Comparison of ENCODE assay signal across 8 mouse cellular contexts in genomic region chr2:132686756-132687737, GRCm38 (mm10). TPM values are rescaled to one million over a fixed set of nuclear protein-coding genes. Genes with fewer than 3 reads are reported as not detected.
DNase-seq lines count a peak whose midpoint lies in the region; ATAC-seq and TF ChIP-seq lines count a peak whose summit lies in the region.

Shld1 (plus strand) TSS chr2:132686931.

- H3K9me3 ChIP-seq in ES-E14 (ENCODE audit: control insufficient read depth, insufficient read depth, low read depth, low read length) = no peaks in the 10 kb centered on the region
- no peaks in the 10 kb centered on the region for H3K9me3 ChIP-seq in forebrain, embryonic 15.5 days

- intact Hi-C loops in heart, postnatal 25 days (cut with DNase I) = loop anchor here (5.0 to 10.0 kb wide), 2 partner anchors 45 to 128 kb away; partner anchors contain the start of genes Mcm8 and Trmt6

- TF ChIP-seq CTCF in lung, adult 2 months (IDR thresholded peaks at IDR 0.05; ENCODE audit: insufficient read depth, low read length) = no peak

- H3K36me3 ChIP-seq in ES-E14 (ENCODE audit: control insufficient read depth, insufficient read depth, low read length, poor library complexity, severe bottlenecking) = no peaks in the 10 kb centered on the region
- H3K36me3 ChIP-seq in forebrain, embryonic 15.5 days = no peaks in the 10 kb centered on the region

- peak; percentile 43; the same call in 1 of the 2 replicates for TF ChIP-seq POLR2A in lung, adult 2 months (IDR thresholded peaks at IDR 0.05; ENCODE audit: borderline replicate concordance, extremely low read depth, low read depth, low read length)

- H3K4me1 ChIP-seq in ES-E14 (ENCODE audit: control insufficient read depth in 2 of 2, insufficient read depth in 2 of 2, low read length in 2 of 2, poor library complexity in 1 of 2) = peaks cover 13% of the 10 kb centered on the region in 2 experiments; a peak in 2 of 4 replicates
- H3K4me1 ChIP-seq in forebrain, embryonic 15.5 days = peaks cover 27% of the 10 kb centered on the region
- no peaks in the 10 kb centered on the region for H3K4me1 ChIP-seq in lung, adult 2 months (ENCODE audit: control insufficient read depth, insufficient read depth, low read length)

- peak within 1 kb of the TSS; percentile 85 for H3K27ac ChIP-seq in ES-E14 (ENCODE audit: insufficient read depth, low read depth, low read length, poor library complexity, severe bottlenecking)
- peak within 1 kb of the TSS; percentile 85 for H3K27ac ChIP-seq in forebrain, embryonic 15.5 days (replicated peaks)

- WGBS in forebrain, embryonic 15.5 days = 10% methylated on average over 33 of the region's 33 CpGs
- 8% methylated on average over 33 of the region's 33 CpGs for WGBS in lung, adult 2 months

- no peaks in the 10 kb centered on the region for H3K27me3 ChIP-seq in forebrain, embryonic 15.5 days

- peak; percentile 94 for ATAC-seq in forebrain, embryonic 15.5 days (replicated peaks)
- peak; percentile 78 for ATAC-seq in neutrophil, adult 5-6 weeks (ENCODE audit: extremely low read depth, insufficient number of reproducible peaks, low FRiP score, poor library complexity, severe bottlenecking)

- peak within 1 kb of the TSS; percentile 90 for H3K9ac ChIP-seq in ES-E14 (ENCODE audit: insufficient read depth, low read depth, low read length, poor library complexity, severe bottlenecking)
- peak within 1 kb of the TSS; percentile 59 for H3K9ac ChIP-seq in forebrain, embryonic 15.5 days (replicated peaks)

- peak within 1 kb of the TSS; percentile 74 to 87 for H3K4me3 ChIP-seq in ES-E14 (ENCODE audit: insufficient read depth in 1 of 2, low read depth in 1 of 2, low read length in 2 of 2, poor library complexity in 1 of 2, severe bottlenecking in 1 of 2)
- peak within 1 kb of the TSS; percentile 66 for H3K4me3 ChIP-seq in forebrain, embryonic 15.5 days
- H3K4me3 ChIP-seq in lung, adult 2 months (replicated peaks; ENCODE audit: extremely low read depth, low read depth, low read length) = peak within 1 kb of the TSS; percentile 73

- peak; percentile 78 for DNase-seq in ES-E14 (ENCODE audit: low read depth, low spot score)
- peak; percentile 94 for DNase-seq in cerebellum, adult 11-12 months
- peak; percentile 85 for DNase-seq in heart, postnatal 25 days (ENCODE audit: low spot score)
- peak; percentile 86 to 95 for DNase-seq in layer of hippocampus, adult 18-20 months (ENCODE audit: low spot score in 2 of 2)
- peak; percentile 87 for DNase-seq in lung, adult 2 months
- peak; percentile 74 to 86 for DNase-seq in thymus, adult 18-20 months

- peak within 1 kb of the TSS; percentile 51 for H3K4me2 ChIP-seq in forebrain, embryonic 15.5 days (replicated peaks)

- in situ Hi-C loops in ES-E14 (cut with MboI; ENCODE audit: low sequenced_read_pairs in 2 of 2, unreplicated experiment in 2 of 2) = no loop called here

TF ChIP-seq in ES-E14, 5 proteins besides CTCF, POLR2A, EP300 and RAD21:
- no peak for TF ChIP-seq ZNF384 (IDR thresholded peaks at IDR 0.05; ENCODE audit: low read depth, low read length)
- TF ChIP-seq MAFK (IDR thresholded peaks at IDR 0.05; ENCODE audit: insufficient read depth, low read depth, low read length) = no peak
- peak; percentile 89 for TF ChIP-seq HCFC1 (IDR thresholded peaks at IDR 0.05; ENCODE audit: borderline replicate concordance, insufficient read depth, low read length)
- peak; percentile 46; the same call in 1 of the 2 replicates for TF ChIP-seq CHD2 (IDR thresholded peaks at IDR 0.05; ENCODE audit: low read depth, low read length)
TF ChIP-seq in ES-E14: peak in this region for 2.

RNA-seq across cellular contexts. Expression of gene Shld1, which starts in this region (rescaled TPM):
- total RNA-seq in ES-E14 (2012; rRNA removed) = 8.9 and 9.2 TPM in 2 replicates
- polyA plus RNA-seq in forebrain, embryonic 15.5 days (2015; fragmentation: Nextera tagmentation; extraction: Ambion mirVana) = 22.1 and 24.6 TPM in 2 replicates
- total RNA-seq in heart, postnatal 25 days (2021) = 10 to 100 TPM; 41.5 to 55.2 TPM
- 10 to 100 TPM in 1 of 2 experiments, 1 to 10 TPM in 1; 8.3 to 10.7 TPM for total RNA-seq in layer of hippocampus, adult 18-20 months (2021)
- polyA plus RNA-seq in lung, adult 2 months (2012; rRNA removed) = 14.4 and 17.9 TPM in 2 replicates
- 8.8 and 14.6 TPM in 2 replicates for total RNA-seq in neutrophil, adult 5-6 weeks (2017)

Comparison
In these comparisons a context has a peak if more than half of its experiments do, and no peak if none do; other contexts are left out.
1. Peak in every context shown above with its lines: DNase-seq, ATAC-seq, H3K4me3 ChIP-seq and H3K27ac ChIP-seq.